Mouse (Mus musculus) C3H10T1/2 (cell line): Measurements from ENCODE around the gene Dyrk2. TPM values are rescaled to one million over a fixed set of nuclear protein-coding genes. Genes with fewer than 3 reads are reported as not detected.

Experiments
- polyA plus RNA-seq, 2 experiments: library from polyadenylated mRNA; unstranded; fragments of >200 nt; fragmentation: generic; extraction: Trizol; gene quantifications; one replicate each; pipeline ENCODE4 v1.2.1; 2012; ENCODE audit warnings: missing spikeins in 2 of 2

Gene Dyrk2
- polyA plus RNA-seq: 1 to 10 TPM in 1 of 2 experiments, under 1 TPM in 1; 0.88 to 8.0 TPM

DNA sequence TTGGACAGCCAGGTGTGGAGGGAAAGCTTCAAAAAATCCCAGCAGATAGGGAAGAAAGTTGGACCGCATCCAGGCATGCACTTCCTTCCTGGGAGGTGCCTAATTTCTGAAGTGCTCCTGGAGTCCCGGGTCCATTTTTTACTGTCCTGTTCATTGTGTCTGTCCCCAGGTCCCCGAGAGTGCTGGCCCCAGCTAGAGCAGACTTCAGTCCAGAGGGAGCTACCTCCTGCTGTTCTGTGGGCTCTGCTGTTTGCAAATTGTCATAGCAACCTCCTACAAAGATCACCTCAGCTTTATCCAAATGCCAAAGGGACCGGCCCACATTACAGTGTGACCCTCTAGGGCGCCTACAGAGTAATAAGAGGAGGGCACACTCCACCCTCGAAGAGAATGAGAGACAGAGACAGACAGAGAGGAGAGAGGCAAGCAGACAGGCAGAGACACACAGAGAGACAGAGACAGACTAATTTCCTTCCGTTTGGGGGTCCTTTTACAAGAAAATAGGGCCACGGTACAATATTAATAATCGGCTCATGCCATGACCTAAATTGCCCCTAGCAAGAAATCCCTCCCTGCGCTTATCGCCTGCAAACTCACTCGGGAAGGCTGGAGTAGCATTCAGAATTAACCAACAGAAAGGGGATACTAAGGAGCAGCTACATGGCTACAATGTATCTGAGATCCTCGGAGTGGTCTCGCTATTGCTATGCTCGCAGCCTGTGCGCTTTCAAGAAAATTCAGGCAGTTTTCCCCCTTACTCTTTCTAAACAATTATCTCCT, at the start of gene Dyrk2:
Gene Dyrk2 (minus strand): TSS at position 9 of the 780 bp plus-strand sequence.

